Mouse (Mus musculus) intestine, postnatal 0 days (tissue): ENCODE measurements around the gene Mrpl34. TPM values are rescaled to one million over a fixed set of nuclear protein-coding genes. Genes with fewer than 3 reads are reported as not detected.

Experiments
- ATAC-seq: fragments of 200-750 bp; cut with Nextera tagmentation; 2 replicates; pipeline ENCODE4 v1.8.0; 2017; ENCODE audit warnings: mild to moderate bottlenecking, moderate TSS enrichment, moderate library complexity
- H3K27ac ChIP-seq: fragments of 300-500 bp; sonication (generic); 2 replicates; pipeline ENCODE4 v1.5.1; 2014; ENCODE audit warnings: mild to moderate bottlenecking, low read depth, low read length, moderate library complexity
- H3K27me3 ChIP-seq: fragments of 300-500 bp; sonication (generic); replicated peaks from 2 replicates; pipeline ENCODE4 v1.6.1; 2014; ENCODE audit warnings: low read length, mixed read lengths; ENCODE audit not compliant: control insufficient read depth, insufficient read depth
- H3K36me3 ChIP-seq: fragments of 300-500 bp; sonication (generic); 2 replicates; pipeline ENCODE4 v1.6.1; 2014; ENCODE audit warnings: mild to moderate bottlenecking, moderate library complexity; ENCODE audit not compliant: control insufficient read depth, insufficient read depth
- H3K4me1 ChIP-seq: fragments of 300-500 bp; sonication (generic); replicated peaks from 2 replicates; pipeline ENCODE4 v1.6.1; 2014; ENCODE audit warnings: antibody characterized with exemption, low read length, mixed read lengths; ENCODE audit not compliant: control insufficient read depth, insufficient read depth
- H3K4me2 ChIP-seq: fragments of 300-500 bp; sonication (generic); replicated peaks from 2 replicates; pipeline ENCODE4 v1.6.1; 2014; ENCODE audit warnings: low read depth, mild to moderate bottlenecking, moderate library complexity
- H3K4me3 ChIP-seq: fragments of 300-500 bp; sonication (generic); 2 replicates; pipeline ENCODE4 v1.5.1; 2014; ENCODE audit warnings: low read depth, low read length
- H3K9ac ChIP-seq: fragments of 300-500 bp; sonication (generic); 2 replicates; pipeline ENCODE4 v1.6.1; 2014; ENCODE audit warnings: mild to moderate bottlenecking, low read depth, low read length
- H3K9me3 ChIP-seq: fragments of 300-500 bp; sonication (generic); 2 replicates; pipeline ENCODE4 v1.6.1; 2016; ENCODE audit warnings: mixed run types; ENCODE audit not compliant: control insufficient read depth
- CTCF ChIP-seq: sonication (generic); IDR thresholded peaks from 2 replicates; pipeline ENCODE4 v1.5.1; 2016; ENCODE audit warnings: low read depth, mild to moderate bottlenecking, control low read depth, antibody characterized with exemption, moderate library complexity
- WGBS: fragments of 180-500 bp; shearing (Covaris S2); extraction: QIAGEN DNeasy Blood & Tissue Kit; methylation state at CpG from one replicate; pipeline ENCODE4 v1.1.7; 2014; 5-methylcytosine and 5-hydroxymethylcytosine counted together
- polyA plus RNA-seq: library from polyadenylated mRNA; unstranded; fragments of >200 nt; fragmentation: Nextera tagmentation; extraction: Ambion mirVana; gene quantifications from 2 replicates; pipeline ENCODE4 v1.2.1, GENCODE M21; 2015

The Mrpl34 gene
- polyA plus RNA-seq, 1 experiment from 2014 or later: 187 TPM

DNA sequence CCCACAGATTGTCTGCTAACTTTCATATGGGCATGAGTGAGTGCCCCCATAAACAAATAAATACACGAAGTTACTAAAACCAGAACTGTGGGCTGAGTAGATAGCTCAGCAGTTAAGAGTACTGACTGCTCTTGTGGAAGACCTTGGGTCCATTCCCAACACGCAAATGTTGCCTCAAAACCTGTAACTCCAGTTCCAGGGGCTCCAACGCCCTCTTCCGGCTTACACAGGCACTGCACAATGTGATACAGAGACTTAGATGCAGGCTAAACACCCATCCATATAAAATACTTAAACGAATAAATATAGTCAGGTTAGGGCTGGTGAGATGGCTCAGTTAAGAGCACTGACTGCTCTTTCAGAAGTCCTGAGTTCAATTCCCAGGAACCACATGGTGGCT lies 50.3 kb downstream of the Mrpl34 start:
- TF ChIP-seq CTCF: no peak
- Histone ChIP-seq H3K36me3 (no peaks in the 10 kb centered on the region), H3K27ac (no peak overlapping the region), H3K9me3 (no peaks in the 10 kb centered on the region), H3K4me2 (no peak overlapping the region), H3K4me1 (no peaks in the 10 kb centered on the region), H3K27me3 (no peaks in the 10 kb centered on the region), H3K4me3 (no peak overlapping the region), H3K9ac (no peak overlapping the region)
- ATAC-seq: no peak
- 68% methylated on average over 5 of the region's 5 CpGs for WGBS

Other genes starting within 250 kb of the Mrpl34 start
- 6.5 and 7.2 TPM in 2 replicates for gene Myo9b, start 192.2 kb upstream of the Mrpl34 start, polyA plus RNA-seq
- 12.9 and 13.1 TPM in 2 replicates for gene Haus8, start 192.0 kb upstream of the Mrpl34 start, polyA plus RNA-seq
- 98.4 and 106 TPM in 2 replicates for gene Use1, start 98.1 kb upstream of the Mrpl34 start, polyA plus RNA-seq
- 20.0 and 20.5 TPM in 2 replicates for gene Ocel1, start 93.7 kb upstream of the Mrpl34 start, polyA plus RNA-seq
- 58.3 and 58.5 TPM in 2 replicates for gene Nr2f6, start 83.0 kb upstream of the Mrpl34 start, polyA plus RNA-seq
- gene Ushbp1, start 69.2 kb upstream of the Mrpl34 start, polyA plus RNA-seq: 4.1 and 4.9 TPM in 2 replicates
- 66.8 and 68.6 TPM in 2 replicates for gene Babam1, start 68.1 kb upstream of the Mrpl34 start, polyA plus RNA-seq
- gene Ankle1, start 58.9 kb upstream of the Mrpl34 start, polyA plus RNA-seq: 2.8 and 4.4 TPM in 2 replicates
- 15.2 and 15.9 TPM in 2 replicates for gene Abhd8, start 1.3 kb upstream of the Mrpl34 start, polyA plus RNA-seq
- gene Dda1, start 4.2 kb downstream of the Mrpl34 start, polyA plus RNA-seq: 82.8 and 91.7 TPM in 2 replicates
- 0.54 and 0.74 TPM in 2 replicates for gene Ano8, start 21.0 kb downstream of the Mrpl34 start, polyA plus RNA-seq
- gene Gtpbp3, start 23.1 kb downstream of the Mrpl34 start, polyA plus RNA-seq: 6.3 and 6.6 TPM in 2 replicates
- 109 and 111 TPM in 2 replicates for gene Plvap, start 46.8 kb downstream of the Mrpl34 start, polyA plus RNA-seq
- gene Ccdc194, start 60.8 kb downstream of the Mrpl34 start, polyA plus RNA-seq: 0.08 TPM in 1 of 2 replicates, not detected in the other
- 85.5 and 91.5 TPM in 2 replicates for gene Bst2, start 72.5 kb downstream of the Mrpl34 start, polyA plus RNA-seq
- gene Mvb12a, start 78.0 kb downstream of the Mrpl34 start, polyA plus RNA-seq: 133 and 143 TPM in 2 replicates
- 0.66 and 0.90 TPM in 2 replicates for gene Tmem221, start 93.9 kb downstream of the Mrpl34 start, polyA plus RNA-seq
- gene Nxnl1, start 101.6 kb downstream of the Mrpl34 start, polyA plus RNA-seq: not detected in 2 replicates
- 14.5 and 14.9 TPM in 2 replicates for gene Slc27a1, start 103.9 kb downstream of the Mrpl34 start, polyA plus RNA-seq
- 152 and 154 TPM in 2 replicates for gene Pgls, start 127.2 kb downstream of the Mrpl34 start, polyA plus RNA-seq
- 0.47 and 0.77 TPM in 2 replicates for gene Fam129c, start 132.7 kb downstream of the Mrpl34 start, polyA plus RNA-seq
- 43.3 and 44.5 TPM in 2 replicates for gene Colgalt1, start 146.0 kb downstream of the Mrpl34 start, polyA plus RNA-seq
- 0.60 and 0.72 TPM in 2 replicates for gene Unc13a, start 206.8 kb downstream of the Mrpl34 start, polyA plus RNA-seq
- 5.7 and 6.8 TPM in 2 replicates for gene Jak3, start 211.3 kb downstream of the Mrpl34 start, polyA plus RNA-seq
- 2.5 and 3.0 TPM in 2 replicates for gene Insl3, start 224.3 kb downstream of the Mrpl34 start, polyA plus RNA-seq
- 30.5 and 33.5 TPM in 2 replicates for gene B3gnt3, start 236.8 kb downstream of the Mrpl34 start, polyA plus RNA-seq